Mouse (Mus musculus): ENCODE results near the gene Ywhag. TPM values are rescaled to one million over a fixed set of nuclear protein-coding genes. Genes with fewer than 3 reads are reported as not detected.

Gene Ywhag
- polyA plus RNA-seq, 1 experiment from 2014 or later, result 429 TPM

GRCm38 (mm10) chr5:135918059-135918437, 16.4 kb downstream of the Ywhag start:
- H3K4me3 ChIP-seq (replicated peaks; ENCODE audit: low read length), result no peak overlapping the region
- no peak overlapping the region for H3K4me2 ChIP-seq (replicated peaks)
- no peak overlapping the region for H3K27ac ChIP-seq
- no peaks in the 10 kb centered on the region for H3K27me3 ChIP-seq (ENCODE audit: control insufficient read depth, insufficient read depth, low read length)
- WGBS, result 96% methylated on average over 5 of the region's 5 CpGs
- no peaks in the 10 kb centered on the region for H3K9me3 ChIP-seq (ENCODE audit: control insufficient read depth, low read length)
- DNase-seq (ENCODE audit: low spot score) (no peak), ATAC-seq (ENCODE audit: low FRiP score) (no peak)
- H3K9ac ChIP-seq, result no peak overlapping the region
- H3K4me1 ChIP-seq (replicated peaks; ENCODE audit: control insufficient read depth, insufficient read depth, low read length), result no peaks in the 10 kb centered on the region
- H3K36me3 ChIP-seq (replicated peaks; ENCODE audit: control insufficient read depth, insufficient read depth), result peaks cover 82% of the 10 kb centered on the region

DNA sequence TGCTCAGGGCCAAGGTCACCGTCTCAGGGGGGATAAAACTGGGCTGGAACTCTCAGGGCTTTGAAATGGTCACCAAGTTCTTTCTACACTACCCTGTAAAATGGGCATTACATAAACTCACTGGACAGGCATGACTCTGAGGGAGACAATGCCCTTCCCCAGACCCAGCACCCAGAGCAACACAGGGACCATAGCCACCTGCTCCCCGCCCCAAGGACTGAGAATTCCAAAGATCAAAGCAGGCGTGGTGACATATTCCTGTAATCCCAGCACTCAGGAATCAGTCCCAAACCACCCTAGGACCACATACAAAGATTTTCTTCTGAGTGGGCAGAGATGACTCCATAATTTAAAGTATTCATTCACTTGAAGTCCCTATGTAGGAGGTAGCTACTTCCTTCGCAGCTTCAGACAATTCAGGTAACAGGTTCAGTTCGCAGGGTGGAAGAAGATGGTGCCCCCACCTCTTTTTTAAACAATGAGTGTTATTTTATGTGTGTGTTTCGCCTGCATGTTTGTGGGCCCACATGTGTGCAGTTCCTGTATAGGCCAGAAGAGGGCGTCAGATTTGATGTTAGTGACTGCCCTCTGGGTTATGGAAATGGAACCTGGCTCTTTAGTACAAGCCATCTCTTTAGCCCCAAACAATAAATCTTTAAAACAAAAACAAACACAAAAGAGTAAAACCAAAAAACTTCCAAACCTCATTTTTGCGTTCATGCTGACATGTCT, 16.9 kb downstream of the Ywhag start:
- Histone ChIP-seq H3K9ac (no peak overlapping the region), H3K27me3 (ENCODE audit: control insufficient read depth, insufficient read depth, low read length) (no peaks in the 10 kb centered on the region), H3K4me2 (replicated peaks) (no peak overlapping the region), H3K4me3 (replicated peaks; ENCODE audit: low read length) (no peak overlapping the region), H3K4me1 (replicated peaks; ENCODE audit: control insufficient read depth, insufficient read depth, low read length) (no peaks in the 10 kb centered on the region), H3K27ac (no peak overlapping the region), H3K9me3 (ENCODE audit: control insufficient read depth, low read length) (no peaks in the 10 kb centered on the region), H3K36me3 (replicated peaks; ENCODE audit: control insufficient read depth, insufficient read depth) (peaks cover 80% of the 10 kb centered on the region)
- WGBS, result 93% methylated on average over 8 of the region's 8 CpGs
- DNase-seq (ENCODE audit: low spot score), result no peak
- no peak for ATAC-seq (ENCODE audit: low FRiP score)

DNA sequence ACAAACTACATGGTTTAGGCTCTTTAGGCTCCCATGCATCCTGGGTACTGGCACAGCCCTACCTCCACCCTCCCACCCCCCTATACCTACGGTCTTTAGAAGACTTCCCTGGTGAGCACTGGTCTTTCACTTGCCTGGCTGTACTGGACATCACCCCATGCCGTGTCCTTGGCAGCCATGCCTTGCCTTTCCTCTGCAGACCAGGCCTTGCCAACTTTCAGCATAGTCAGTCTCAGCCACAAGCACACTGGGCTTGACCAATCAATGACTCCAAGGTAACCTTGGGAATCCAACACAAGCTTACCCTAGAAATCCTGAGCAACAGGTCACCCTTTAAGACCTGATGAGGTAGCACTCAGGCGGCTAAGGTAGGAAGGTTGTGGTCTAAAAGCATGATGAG, 17.8 kb downstream of the Ywhag start:
- no peak overlapping the region for H3K4me3 ChIP-seq (replicated peaks; ENCODE audit: low read length)
- ATAC-seq (ENCODE audit: low FRiP score), result no peak
- WGBS, result 96% methylated on average over 3 of the region's 3 CpGs
- H3K9ac ChIP-seq, result no peak overlapping the region
- H3K4me1 ChIP-seq (replicated peaks; ENCODE audit: control insufficient read depth, insufficient read depth, low read length), result no peaks in the 10 kb centered on the region
- peaks cover 79% of the 10 kb centered on the region for H3K36me3 ChIP-seq (replicated peaks; ENCODE audit: control insufficient read depth, insufficient read depth)
- H3K9me3 ChIP-seq (ENCODE audit: control insufficient read depth, low read length), result no peaks in the 10 kb centered on the region
- DNase-seq (ENCODE audit: low spot score), result no peak
- H3K4me2 ChIP-seq (replicated peaks), result no peak overlapping the region
- H3K27me3 ChIP-seq (ENCODE audit: control insufficient read depth, insufficient read depth, low read length), result no peaks in the 10 kb centered on the region
- H3K27ac ChIP-seq, result no peak overlapping the region

DNA sequence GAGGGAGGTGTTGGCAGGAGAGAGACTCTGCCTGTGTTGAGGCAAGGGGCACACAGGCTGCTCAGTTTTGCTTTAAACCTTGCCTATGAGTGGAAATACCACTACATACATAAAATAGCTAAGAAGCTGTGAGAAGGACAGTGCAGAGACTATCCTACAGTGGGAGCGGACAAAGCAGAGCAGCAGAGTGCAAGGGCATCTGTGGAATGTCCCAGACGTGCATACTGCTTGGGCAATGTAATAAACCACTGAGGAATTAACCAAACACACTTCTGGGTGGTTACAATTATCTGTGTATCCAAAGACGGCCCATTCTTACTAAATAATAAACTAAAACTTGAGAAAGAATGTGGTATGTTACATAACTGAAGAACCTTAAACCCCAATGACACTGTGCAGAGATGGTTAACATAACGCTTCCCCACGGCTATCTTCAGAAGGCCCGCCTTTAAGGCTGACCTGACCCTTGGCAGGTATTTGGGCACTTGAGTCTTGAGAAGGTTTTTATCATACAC, 18.3 kb downstream of the Ywhag start:
- peaks cover 79% of the 10 kb centered on the region for H3K36me3 ChIP-seq (replicated peaks; ENCODE audit: control insufficient read depth, insufficient read depth)
- H3K4me1 ChIP-seq (replicated peaks; ENCODE audit: control insufficient read depth, insufficient read depth, low read length), result no peaks in the 10 kb centered on the region
- ATAC-seq (ENCODE audit: low FRiP score), result no peak
- no peak overlapping the region for H3K9ac ChIP-seq
- no peaks in the 10 kb centered on the region for H3K27me3 ChIP-seq (ENCODE audit: control insufficient read depth, insufficient read depth, low read length)
- WGBS, result 91% methylated on average over 6 of the region's 6 CpGs
- H3K4me2 ChIP-seq (replicated peaks), result no peak overlapping the region
- no peak for DNase-seq (ENCODE audit: low spot score)
- H3K27ac ChIP-seq, result no peak overlapping the region
- H3K4me3 ChIP-seq (replicated peaks; ENCODE audit: low read length), result no peak overlapping the region
- no peaks in the 10 kb centered on the region for H3K9me3 ChIP-seq (ENCODE audit: control insufficient read depth, low read length)

- Histone ChIP-seq H3K4me3 (replicated peaks; ENCODE audit: low read length) (no peak overlapping the region), H3K9me3 (ENCODE audit: control insufficient read depth, low read length) (no peaks in the 10 kb centered on the region), H3K27ac (no peak overlapping the region), H3K9ac (no peak overlapping the region), H3K36me3 (replicated peaks; ENCODE audit: control insufficient read depth, insufficient read depth) (peaks cover 83% of the 10 kb centered on the region), H3K4me2 (replicated peaks) (no peak overlapping the region), H3K27me3 (ENCODE audit: control insufficient read depth, insufficient read depth, low read length) (no peaks in the 10 kb centered on the region), H3K4me1 (replicated peaks; ENCODE audit: control insufficient read depth, insufficient read depth, low read length) (no peaks in the 10 kb centered on the region)
- ATAC-seq (ENCODE audit: low FRiP score) (no peak), DNase-seq (ENCODE audit: low spot score) (no peak)
- 88% methylated on average over 6 of the region's 6 CpGs for WGBS
Measured at GRCm38 (mm10) chr5:135914156-135914555, 20.3 kb downstream of the Ywhag start.

GRCm38 (mm10) chr5:135913201-135913600, 21.2 kb downstream of the Ywhag start:
- Histone ChIP-seq H3K4me1 (replicated peaks; ENCODE audit: control insufficient read depth, insufficient read depth, low read length) (no peaks in the 10 kb centered on the region), H3K27me3 (ENCODE audit: control insufficient read depth, insufficient read depth, low read length) (no peaks in the 10 kb centered on the region), H3K4me3 (replicated peaks; ENCODE audit: low read length) (no peak overlapping the region), H3K27ac (no peak overlapping the region), H3K9me3 (ENCODE audit: control insufficient read depth, low read length) (no peaks in the 10 kb centered on the region), H3K9ac (no peak overlapping the region), H3K36me3 (replicated peaks; ENCODE audit: control insufficient read depth, insufficient read depth) (peaks cover 83% of the 10 kb centered on the region), H3K4me2 (replicated peaks) (no peak overlapping the region)
- ATAC-seq (ENCODE audit: low FRiP score) (no peak), DNase-seq (ENCODE audit: low spot score) (no peak)
- 86% methylated on average over 5 of the region's 5 CpGs for WGBS

DNA sequence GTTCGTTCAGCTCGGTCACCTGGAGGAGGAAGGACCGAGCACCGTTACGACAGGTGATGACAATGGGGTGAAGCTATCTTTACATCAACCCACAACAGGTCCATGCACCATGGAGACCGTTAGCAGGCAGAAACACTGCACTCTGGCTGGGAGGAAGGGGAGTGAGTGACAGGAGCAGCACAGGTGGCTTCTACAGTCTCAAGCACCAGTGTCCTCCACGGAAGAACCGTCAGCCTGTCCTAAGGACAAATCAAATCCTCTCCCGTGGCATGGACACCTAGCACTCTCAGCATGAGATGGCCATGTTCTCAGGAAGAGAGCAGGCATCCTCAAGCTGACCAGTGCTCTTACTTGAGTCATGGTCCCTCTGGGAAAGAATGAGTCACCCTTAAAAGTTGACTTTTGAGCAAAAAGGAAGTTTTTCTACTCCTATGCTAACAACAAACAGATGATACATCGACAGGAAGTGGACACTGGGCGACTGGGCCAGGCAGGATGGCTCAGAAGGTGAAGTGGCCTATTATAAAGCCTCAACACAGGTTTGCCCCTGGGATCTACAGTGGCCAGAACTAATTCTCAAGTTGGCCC, 22.7 kb downstream of the Ywhag start:
- Histone ChIP-seq H3K4me1 (replicated peaks; ENCODE audit: control insufficient read depth, insufficient read depth, low read length) (no peaks in the 10 kb centered on the region), H3K9ac (no peak overlapping the region), H3K27ac (no peak overlapping the region), H3K4me3 (replicated peaks; ENCODE audit: low read length) (no peak overlapping the region), H3K36me3 (replicated peaks; ENCODE audit: control insufficient read depth, insufficient read depth) (peaks cover 85% of the 10 kb centered on the region), H3K9me3 (ENCODE audit: control insufficient read depth, low read length) (no peaks in the 10 kb centered on the region), H3K4me2 (replicated peaks) (no peak overlapping the region), H3K27me3 (ENCODE audit: control insufficient read depth, insufficient read depth, low read length) (no peaks in the 10 kb centered on the region)
- ATAC-seq (ENCODE audit: low FRiP score) (no peak), DNase-seq (ENCODE audit: low spot score) (no peak)
- WGBS, result 90% methylated on average over 11 of the region's 11 CpGs

DNA sequence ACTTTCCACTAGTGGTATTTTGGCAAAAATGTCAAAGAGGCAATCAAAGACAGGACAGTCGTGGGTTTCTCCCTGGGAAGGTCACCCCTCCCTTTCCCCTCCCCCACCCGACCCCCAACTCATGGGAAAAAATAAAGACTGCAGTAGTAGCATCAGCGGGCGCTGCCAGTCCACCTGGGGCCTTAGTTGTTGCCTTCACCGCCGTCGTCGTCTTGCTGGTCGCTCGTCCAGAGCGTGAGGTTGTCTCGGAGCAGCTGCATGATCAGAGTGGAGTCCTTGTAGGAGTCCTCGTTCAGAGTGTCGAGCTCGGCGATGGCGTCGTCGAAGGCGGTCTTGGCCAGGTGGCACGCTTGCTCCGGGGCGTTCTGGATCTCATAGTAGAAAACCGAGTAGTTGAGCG, 23.6 kb downstream of the Ywhag start:
- H3K4me3 ChIP-seq (replicated peaks; ENCODE audit: low read length), result no peak overlapping the region
- H3K27ac ChIP-seq, result no peak overlapping the region
- no peaks in the 10 kb centered on the region for H3K9me3 ChIP-seq (ENCODE audit: control insufficient read depth, low read length)
- no peak for ATAC-seq (ENCODE audit: low FRiP score)
- no peak for DNase-seq (ENCODE audit: low spot score)
- H3K4me2 ChIP-seq (replicated peaks), result no peak overlapping the region
- no peaks in the 10 kb centered on the region for H3K27me3 ChIP-seq (ENCODE audit: control insufficient read depth, insufficient read depth, low read length)
- no peaks in the 10 kb centered on the region for H3K4me1 ChIP-seq (replicated peaks; ENCODE audit: control insufficient read depth, insufficient read depth, low read length)
- H3K9ac ChIP-seq, result no peak overlapping the region
- peaks cover 84% of the 10 kb centered on the region for H3K36me3 ChIP-seq (replicated peaks; ENCODE audit: control insufficient read depth, insufficient read depth)
- WGBS, result 92% methylated on average over 25 of the region's 25 CpGs

GRCm38 (mm10) chr5:135909646-135910045, 24.8 kb downstream of the Ywhag start:
- H3K36me3 ChIP-seq (replicated peaks; ENCODE audit: control insufficient read depth, insufficient read depth), result peaks cover 85% of the 10 kb centered on the region

More at GRCm38 (mm10) chr5:135909646-135910045, 24.8 kb downstream of the Ywhag start:
- Histone ChIP-seq H3K27ac (no peak overlapping the region), H3K4me3 (replicated peaks; ENCODE audit: low read length) (no peak overlapping the region), H3K4me1 (replicated peaks; ENCODE audit: control insufficient read depth, insufficient read depth, low read length) (no peaks in the 10 kb centered on the region), H3K27me3 (ENCODE audit: control insufficient read depth, insufficient read depth, low read length) (no peaks in the 10 kb centered on the region), H3K9ac (no peak overlapping the region), H3K4me2 (replicated peaks) (no peak overlapping the region), H3K9me3 (ENCODE audit: control insufficient read depth, low read length) (no peaks in the 10 kb centered on the region)
- ATAC-seq (ENCODE audit: low FRiP score) (no peak), DNase-seq (ENCODE audit: low spot score) (no peak)
- WGBS, result 90% methylated on average over 10 of the region's 10 CpGs
